Mouse (Mus musculus) heart, postnatal 10 days (tissue): Measurements from ENCODE around the gene Cnbp. TPM values are rescaled to one million over a fixed set of nuclear protein-coding genes. Genes with fewer than 3 reads are reported as not detected.
A peak's percentile ranks its signal among the peaks of the same experiment; 100 is the strongest.

Experiments used
- DNase-seq, 2 experiments: peaks; one replicate each; pipeline ENCODE4 v3.0.0; 2021
- intact Hi-C: fragments of 180-260 bp; cut with DNase I; formaldehyde crosslinking; loops from one replicate; pipeline ENCODE4 v1.15.1; 2025
- total RNA-seq, 2 experiments: library from RNA; stranded (reverse); gene quantifications; 2 replicates each; pipeline ENCODE4 v1.2.3; 2021

Gene Cnbp
- total RNA-seq: 100 to 1,000 TPM; 308 to 311 TPM

DNA sequence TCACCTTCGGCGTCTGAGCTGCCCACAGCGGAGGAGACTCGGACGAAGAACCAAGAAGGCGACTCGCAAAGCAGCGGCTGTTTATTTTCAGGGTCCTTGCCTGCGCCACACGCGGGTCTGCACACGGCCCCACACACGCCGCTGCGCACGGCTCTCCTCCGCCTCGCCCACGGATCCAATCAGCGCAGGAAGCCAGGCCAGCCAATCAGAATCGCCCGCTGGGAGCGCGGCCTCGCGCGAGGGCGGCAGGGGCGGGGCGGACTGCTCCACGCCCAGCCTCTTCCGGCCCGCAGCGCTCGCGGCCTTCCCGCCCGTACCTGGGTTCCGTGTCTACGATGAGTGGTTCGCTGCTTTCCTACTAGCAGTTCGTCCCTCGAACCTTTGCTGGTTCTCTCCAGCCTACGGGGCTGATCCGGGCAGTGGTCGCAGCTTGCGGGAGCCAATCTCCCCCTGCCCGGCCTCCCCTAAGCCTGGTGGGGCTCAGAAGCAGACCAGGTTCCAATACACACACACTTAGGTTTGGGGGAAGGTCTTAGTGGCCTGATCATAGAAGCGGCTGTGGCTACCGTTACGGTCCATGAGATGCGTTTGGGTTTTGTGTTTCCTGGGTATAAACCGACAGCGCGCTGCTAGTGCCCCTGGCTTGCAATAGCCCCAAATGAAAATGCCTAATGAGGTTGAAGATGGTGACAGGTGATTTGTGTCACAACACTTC, at the start of gene Cnbp:
Gene Cnbp, minus strand, starts transcription at position 207 of the 715 bp plus-strand sequence.
- intact Hi-C loops: loop anchor here (5.0 kb wide), 1 partner anchor 36 kb away; the partner anchor contains the start of gene Copg1

DNA sequence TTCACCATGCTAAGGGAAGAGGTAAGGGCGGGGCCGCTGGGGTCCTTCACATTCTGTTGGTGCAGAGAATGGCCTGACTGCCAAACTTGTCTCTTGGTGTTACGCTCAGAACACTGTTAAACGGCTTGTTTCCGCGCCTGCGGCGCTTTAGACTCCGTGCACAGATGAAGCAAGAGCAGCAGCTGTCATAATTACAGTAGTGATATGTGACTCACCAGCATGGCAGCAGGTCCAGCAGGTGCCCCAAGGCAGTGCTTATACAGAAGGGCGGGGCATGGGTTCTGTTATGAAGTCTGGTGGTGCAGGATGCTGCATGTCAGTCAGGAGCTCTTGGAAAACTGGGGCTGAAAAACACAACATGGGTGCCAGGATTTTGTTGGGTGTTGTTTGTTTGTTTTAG, 47.1 kb upstream of the Cnbp start:
- intact Hi-C loops: no loop called here
- DNase-seq: no peak

More for the DNA sequence above, at the start of gene Cnbp:
- DNase-seq: peak; percentile 97

DNA sequence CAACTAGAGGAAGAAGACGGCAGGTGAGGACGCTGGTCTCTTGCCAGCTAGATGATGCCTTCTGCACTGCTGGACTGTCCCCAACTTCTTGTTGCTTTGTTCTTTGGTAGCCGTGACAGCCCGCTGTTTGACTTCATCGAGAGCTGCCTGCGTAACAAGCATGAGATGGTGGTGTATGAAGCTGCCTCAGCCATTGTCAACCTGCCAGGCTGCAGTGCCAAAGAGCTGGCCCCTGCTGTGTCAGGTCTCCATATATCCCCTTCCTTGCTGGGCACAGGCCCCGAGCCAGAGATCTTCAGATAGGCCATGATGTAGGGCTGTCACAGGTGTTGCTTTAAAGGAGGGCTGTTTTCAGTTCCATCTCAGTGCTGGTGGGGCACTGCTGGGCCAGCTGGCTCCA, 43.0 kb upstream of the Cnbp start:
- intact Hi-C loops: no loop called here
- DNase-seq: no peak

DNA sequence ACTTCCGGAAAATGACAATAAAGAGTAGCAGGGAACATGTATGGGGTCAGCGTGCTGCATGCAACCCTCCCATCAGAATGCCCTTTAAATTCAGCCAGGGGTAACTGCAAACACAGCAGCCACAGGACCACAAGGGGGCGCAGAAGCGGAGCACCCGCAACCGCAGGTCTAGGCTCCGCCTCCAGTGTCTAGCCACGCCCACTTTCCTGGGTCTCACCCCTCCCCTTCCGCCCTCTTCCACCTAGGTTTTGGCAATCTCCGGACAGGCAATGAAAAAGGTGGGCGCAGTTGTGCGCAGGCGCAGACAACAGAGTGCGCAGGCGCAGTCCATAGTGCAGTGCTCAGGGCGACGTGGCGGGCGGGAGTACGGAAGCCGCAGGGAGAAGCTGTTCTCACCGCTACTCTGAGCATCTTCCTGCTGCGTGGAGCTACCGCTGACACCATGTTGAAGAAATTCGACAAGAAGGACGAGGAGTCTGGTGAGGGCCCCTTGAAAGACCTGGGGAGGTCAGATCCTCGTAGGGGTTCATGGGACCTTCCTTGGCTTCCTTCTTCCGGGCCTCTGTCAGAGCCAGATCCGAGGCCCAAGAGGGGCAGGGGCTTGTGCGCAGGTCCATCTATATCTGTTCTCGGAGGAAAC, 36.8 kb upstream of the Cnbp start, which contains the start of gene Copg1:
Gene Copg1, plus strand, starts transcription at position 221 of the 640 bp plus-strand sequence.
- peak; percentile 100 for DNase-seq
- intact Hi-C loops: loop anchor here (2.0 to 5.0 kb wide), 2 partner anchors 35 to 49 kb away; partner anchors contain the start of genes Cnbp and Isy1

DNA sequence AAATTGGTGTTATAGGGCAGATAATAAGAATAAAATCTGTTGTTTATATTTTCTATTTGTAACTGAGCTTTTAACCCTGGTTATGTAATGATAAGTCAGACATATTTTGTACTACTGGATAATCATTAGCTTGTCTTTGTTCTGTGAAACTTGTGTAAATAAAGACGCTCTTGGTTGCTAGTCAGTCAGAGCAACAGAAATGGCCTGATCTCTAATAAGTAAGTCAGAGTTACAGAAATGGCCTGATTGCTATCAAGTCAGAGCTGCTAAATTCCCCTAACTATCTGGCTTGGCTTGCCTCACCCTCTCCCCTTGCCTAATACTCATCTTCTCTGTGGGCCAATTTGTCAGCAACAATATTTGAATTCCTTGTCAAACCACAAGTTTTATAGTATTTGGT, 35.8 kb upstream of the Cnbp start:
- DNase-seq: no peak
- intact Hi-C loops: loop anchor here (2.0 to 5.0 kb wide), 2 partner anchors 34 to 48 kb away; partner anchors contain the start of genes Cnbp and Isy1

DNA sequence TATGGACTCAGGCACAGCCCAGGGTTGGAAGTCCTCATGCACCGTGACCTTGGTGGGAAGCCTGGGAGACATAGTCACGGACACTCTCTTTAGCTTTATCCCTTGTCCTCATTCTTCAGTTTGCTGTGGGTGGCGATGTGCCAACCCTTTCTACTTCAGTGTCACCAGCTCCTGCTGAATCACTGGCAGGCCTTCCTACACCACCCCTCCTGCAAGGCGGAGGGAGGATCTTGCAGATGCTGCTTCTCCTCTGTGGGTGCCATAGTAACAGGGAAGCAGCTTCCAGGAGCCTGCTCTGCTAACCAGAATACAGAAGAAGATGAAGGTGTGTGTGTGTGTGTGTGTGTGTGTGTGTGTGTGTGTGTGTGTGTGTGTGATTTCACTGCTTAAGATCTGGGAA, 31.9 kb upstream of the Cnbp start:
- intact Hi-C loops: no loop called here
- peak in 1 of 2 experiments; percentile 26 for DNase-seq

DNA sequence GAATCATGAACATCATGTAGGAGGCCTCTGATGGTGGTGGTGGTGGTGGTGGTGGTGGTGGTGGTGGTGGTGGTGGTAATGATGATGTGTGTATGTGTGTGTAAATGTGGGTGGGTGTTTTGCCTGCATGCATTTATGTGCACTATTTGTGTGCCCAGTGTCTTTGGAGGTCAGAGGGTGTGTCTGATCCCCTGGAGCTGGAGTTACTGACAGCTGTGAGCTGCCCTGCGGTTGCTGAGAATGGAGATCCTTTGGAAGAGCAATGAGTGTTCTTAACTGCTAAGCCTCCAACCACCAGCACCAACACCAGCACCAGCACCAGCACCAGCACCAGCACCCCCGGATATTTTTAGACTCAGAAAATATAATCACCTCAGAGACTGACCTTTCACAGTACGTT, 31.3 kb upstream of the Cnbp start:
- intact Hi-C loops: no loop called here
- no peak for DNase-seq

DNA sequence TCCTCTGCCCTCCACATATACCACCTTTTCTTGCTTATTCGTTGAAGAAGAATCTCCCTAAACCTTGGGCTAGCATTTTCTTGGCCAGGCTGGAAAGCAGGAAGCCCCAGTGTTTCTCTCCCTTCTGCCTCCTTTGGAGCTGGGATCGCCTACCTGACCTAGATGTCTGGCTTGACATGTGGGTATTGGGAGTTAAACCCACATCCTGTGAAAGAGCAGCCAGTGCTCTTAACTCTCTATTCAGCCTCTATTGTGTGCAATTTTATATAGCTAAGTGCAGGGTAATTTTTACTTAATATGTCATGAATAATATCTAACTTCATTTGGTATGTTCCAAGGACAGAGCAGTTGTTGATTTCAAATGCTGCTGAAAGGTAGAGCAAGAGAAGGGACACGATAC, 28.7 kb upstream of the Cnbp start:
- DNase-seq: no peak
- intact Hi-C loops: no loop called here

DNA sequence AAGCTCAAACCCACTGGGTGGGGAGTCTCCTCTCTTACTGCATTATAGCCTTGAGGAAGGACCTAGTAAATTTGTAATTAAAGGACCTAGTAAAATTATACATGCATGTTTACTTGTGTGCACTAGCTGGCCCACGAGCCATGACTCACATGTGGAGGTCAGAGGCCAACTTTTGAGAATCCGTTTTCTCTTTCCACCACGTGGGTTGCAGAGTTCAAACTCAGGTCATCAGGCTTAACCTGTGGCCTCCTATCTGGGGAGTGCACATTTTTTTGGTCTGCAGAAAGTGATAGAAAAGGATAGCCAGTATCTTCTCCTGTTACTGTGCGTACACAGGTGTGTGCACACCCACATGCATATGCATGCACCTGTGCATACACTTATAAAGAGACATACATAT, 28.1 kb upstream of the Cnbp start:
- no peak for DNase-seq
- intact Hi-C loops: no loop called here

DNA sequence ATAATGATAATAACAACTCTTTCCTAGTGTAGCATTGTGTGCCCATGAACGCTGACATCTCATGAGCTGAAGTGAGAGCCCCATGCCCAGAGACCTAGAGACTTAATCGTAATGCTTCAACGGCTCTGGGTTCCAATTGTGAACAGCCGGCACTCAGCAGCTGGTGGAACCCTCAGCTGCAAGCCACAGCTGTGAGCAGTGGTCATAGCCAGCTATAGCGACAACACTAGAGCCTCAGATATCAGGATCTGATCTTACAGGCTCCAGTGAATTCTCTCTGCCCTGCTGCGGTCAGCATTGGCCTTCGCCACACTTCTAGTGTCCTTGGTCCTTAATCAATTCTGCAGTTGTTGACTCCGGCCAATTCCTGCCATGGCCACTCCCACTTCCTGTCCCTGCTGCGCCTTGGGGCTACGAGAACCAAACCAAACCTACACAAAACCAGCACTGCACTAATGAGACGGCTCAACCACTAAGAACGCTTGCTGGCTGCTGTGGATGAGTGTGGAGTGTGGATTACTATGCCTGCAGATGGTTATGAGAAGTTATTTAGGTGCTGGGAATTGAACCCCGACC, 25.2 kb upstream of the Cnbp start:
- intact Hi-C loops: no loop called here
- DNase-seq: peak; percentile 40 to 58

DNA sequence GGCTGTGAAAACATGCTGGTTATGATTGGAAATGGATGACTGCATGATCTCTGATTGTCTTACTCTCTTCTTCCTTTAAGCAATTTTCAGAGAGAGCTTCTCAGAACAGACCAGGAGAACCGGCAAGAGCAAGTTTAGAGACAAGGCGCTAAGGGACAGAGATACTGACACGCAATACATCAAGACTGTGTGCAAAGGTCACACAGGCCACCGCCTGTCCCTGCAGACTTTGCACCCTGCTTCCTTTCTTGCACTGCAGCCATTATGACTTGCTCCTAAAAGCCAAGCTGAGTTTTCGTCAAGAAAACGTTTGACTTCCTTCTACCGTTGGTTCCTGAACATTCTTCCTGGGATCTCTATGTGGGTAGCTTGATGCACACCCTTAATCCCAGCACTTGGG, 24.7 kb upstream of the Cnbp start:
- no peak for DNase-seq
- intact Hi-C loops: no loop called here

DNA sequence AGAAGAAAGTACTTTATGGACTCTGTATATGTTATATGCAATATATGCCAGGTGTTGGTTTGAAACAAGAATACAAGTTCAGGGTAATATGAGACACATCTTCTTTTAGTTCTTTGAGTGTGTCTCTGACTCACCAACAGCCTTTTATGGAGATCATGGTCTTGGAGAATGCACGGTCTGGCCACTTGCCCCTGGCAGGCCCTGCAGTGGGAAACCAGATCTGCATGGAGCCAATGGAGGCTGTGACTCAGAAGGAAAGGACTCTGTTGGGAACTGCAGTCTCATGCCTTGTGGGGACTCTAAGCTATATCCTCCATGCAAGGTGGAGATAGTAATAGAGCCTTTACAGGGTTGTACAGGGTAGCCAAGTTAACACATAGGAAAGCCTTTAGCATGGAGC, 24.2 kb upstream of the Cnbp start:
- intact Hi-C loops: no loop called here
- peak; percentile 80 to 83 for DNase-seq

DNA sequence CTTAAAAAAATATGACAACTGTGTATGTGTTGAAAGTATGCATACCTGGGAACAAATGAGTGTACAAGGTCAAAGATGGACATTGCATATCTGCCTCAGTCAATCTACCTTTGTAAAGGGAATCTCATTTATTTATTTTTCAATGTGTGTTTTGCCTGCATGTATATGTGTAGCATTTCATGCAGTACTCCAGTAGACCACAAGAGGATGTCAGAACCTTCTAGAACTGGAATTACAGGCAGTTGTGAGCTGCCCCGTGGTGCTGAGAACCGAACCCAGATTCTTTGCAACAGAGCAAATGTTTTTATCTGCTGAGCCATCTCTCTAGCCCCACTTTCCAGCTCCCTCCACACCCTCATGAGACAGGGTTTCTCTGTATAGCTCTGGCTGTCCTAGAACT, 23.1 kb upstream of the Cnbp start:
- DNase-seq: no peak
- intact Hi-C loops: no loop called here

DNA sequence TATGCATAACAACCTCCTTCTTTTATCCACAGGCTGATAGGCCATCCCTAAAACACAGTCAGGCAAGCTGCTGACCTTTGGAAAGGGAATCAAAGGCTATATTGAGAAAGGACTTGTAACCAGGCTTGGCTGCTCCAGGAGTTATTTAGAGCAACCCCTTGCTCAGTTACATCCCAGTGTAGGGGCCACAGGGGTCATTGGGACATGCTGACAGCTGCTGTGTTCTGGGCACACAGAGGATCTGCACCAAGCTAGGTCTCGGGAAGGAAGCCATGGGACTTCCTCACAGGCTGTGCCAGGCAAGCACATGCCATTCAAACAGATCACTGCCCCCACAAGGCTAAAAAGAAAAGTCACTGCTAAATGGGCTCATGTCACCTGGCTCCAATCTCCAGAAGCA, 22.2 kb upstream of the Cnbp start:
- peak; percentile 58 to 79 for DNase-seq
- intact Hi-C loops: no loop called here

DNA sequence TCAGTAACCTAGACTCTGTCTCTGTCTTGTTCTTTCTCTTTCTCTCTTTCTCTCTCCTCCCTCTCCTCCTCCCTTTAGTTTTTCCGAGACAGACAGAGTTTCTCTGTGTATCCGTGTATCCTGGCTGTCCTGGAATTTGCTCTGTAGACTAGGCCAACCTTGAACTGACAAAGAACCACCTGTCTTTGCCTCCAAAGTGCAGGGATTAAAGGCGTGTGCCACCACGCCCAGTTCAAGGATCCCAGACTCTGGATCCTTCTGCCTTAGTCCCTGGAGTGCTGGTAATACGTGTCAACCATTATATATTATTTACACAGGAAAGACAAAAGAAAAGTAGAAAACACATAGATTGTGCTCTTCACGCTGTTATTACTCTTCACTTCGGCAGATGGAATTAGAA, 20.3 kb upstream of the Cnbp start:
- no peak for DNase-seq
- intact Hi-C loops: no loop called here

DNA sequence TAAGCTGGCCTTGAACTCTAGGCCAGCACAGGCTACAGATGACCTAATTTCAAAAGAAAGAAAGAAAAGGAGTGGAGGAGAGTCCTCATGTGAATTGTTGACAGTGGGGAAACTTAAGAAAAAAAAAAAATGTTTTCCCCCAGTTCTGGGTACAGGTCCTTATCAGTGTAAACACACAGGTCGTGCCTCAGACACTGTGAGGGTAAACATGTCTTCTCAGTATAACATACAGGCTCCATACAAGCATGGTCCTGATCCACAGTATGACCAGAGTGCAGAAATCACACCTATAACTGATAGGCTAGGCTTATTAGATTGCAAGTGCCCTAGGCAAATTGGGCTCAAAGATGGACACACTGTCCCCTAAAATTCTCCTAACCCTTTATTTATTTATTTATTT, 19.5 kb upstream of the Cnbp start:
- intact Hi-C loops: no loop called here
- no peak for DNase-seq

DNA sequence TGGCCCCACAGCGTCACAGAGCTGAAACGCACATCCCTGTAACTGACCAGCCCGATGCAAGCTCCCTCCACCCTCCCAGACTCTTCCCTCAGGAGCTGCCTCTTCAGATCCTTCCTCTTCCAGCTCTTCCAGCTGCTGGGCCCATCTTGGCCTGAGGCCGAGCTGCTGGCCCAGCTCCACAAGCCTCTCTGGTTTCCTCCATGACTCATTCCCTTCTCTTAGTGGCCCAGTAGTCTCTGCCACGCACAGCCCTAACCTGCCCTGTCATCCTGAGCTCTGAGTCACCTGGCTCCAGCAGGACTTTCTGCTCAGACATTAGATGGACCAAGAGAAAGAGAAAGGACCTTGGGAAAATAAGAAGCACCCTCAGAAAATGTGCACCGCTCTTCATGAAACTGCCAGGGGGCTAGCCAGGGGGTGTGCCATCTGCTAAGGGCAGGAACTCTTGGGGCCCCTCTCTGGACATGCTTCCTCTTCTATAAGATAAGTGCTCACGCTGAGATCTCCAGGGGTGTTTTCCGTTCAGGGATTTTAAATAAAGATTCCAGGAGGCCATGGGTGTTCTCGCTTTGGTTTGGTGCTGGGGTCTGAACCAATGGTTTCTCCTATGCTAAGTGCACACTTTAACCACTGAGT, 18.1 kb upstream of the Cnbp start:
- intact Hi-C loops: no loop called here
- DNase-seq: peak; percentile 90 to 92

DNA sequence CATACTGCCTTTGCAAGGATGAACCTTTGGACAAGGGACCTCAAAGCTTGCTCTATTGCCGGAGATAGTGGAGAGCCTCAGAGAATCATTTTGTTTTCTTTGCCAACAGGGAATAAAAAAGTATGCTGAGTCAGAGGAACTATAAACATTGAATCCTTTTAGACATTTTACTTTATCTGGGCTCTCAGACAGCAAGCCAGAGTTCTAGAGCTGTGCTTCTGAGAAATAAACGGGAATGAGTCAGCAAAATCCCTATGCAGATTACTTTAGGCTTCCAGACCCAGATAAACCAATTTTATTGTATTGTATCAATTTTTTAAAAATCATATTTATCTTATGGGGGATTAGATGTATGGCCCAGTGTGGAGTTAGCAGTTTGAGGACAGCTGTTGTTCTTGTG, 16.4 kb upstream of the Cnbp start:
- DNase-seq: no peak
- intact Hi-C loops: no loop called here

DNA sequence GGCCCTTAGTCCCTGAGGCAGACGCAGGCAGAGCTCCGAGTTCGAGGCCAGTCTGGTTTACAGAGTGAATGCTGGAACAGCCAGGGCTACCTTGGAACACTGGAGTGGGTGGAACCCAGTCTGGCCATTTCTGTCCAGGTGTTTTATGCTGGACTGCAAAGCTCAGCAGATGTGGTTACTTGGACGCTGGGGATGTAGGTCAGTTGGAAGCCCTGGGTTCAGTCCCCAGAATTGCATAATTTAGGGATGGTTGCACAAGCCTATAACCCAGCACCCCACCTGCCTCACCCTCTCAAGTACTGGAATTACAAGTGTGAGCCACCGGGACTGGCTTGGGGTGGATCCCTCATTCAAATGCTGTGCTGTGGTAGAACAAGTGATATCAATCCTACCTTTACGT, 15.3 kb upstream of the Cnbp start:
- intact Hi-C loops: no loop called here
- no peak for DNase-seq

DNA sequence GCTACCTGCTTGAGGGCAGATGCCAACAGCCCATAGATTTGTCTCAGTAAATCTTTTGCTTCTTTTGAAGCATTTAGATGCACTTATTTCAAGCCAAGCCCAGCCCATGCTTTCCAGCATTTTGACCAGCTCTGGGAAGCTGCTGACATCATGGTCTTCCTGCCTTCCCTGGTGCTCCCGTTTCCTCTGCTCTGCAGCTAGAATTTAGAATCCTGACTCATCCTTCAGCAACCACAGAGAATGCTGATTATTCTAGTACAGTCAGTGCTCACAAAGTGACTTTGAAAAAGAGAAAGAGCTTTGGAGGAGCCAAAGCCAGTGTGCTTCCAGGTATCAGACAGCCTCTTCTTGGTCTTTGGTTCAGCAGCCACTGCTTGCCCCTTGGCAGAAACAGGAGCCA, 6.2 kb upstream of the Cnbp start:
- intact Hi-C loops: no loop called here

DNA sequence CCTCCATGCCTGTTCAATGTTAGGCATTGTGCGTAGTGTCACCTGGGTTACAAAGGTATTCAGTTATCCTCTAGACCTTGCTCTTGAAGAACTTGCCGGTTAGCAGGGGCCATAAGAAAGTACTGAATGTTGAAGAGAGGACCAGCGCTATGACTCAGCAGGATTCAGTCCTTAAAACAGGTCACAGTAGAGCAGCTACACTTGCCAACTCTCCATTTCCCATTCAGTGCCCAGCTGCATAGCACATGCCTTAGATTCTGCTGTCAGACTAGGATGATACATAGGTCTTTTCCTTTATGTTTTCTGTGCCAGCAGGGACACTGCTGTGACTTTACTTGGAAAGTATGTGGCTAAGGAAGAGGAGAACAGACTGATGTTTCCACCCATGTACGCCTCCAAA, 2.5 kb upstream of the Cnbp start:
- DNase-seq: no peak
- intact Hi-C loops: loop anchor here (5.0 kb wide), 1 partner anchor 34 kb away; the partner anchor contains the start of gene Copg1

More for the DNA sequence above, 6.2 kb upstream of the Cnbp start:
- DNase-seq: no peak
